Comparison of ENCODE assay signal across 8 mouse cellular contexts in the genomic region with DNA sequence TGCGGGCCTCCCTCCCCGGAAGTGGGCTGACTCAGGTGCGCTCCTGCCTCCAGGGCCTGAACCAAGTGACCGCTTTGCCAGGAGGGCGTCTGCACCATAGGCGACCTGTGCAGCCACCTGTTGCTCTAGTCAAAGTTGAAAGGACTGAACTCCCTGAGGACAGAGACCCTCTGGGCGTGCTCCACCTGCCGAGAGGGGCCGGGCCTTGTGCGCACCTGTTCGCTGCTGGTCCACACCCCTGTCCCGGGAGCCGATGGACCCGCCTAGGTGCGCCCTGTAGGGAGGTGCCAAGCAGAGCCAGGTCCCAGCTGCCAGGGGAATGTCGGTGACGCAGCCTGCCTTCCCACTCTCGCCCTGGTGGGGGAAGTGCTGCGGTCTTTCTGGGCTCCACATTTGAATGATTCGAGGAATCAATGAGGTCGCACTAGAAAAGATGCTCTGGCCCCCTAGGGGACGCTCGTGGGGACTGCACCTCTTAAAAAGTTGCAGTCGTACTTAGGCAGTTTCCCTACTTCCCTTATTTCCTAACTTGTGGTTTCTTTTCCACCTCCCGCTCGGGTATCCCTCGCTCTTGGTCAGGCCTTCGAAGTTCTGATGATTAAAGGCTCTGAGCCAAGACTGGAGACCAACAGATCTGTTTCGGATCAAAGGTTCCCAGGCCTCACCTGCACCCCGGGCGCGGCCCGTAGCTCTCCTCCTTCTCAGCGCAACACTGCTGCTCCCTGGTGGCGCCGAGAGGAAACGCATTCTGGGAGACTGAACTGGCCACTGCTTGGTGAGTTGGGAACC. TPM values are rescaled to one million over a fixed set of nuclear protein-coding genes. Genes with fewer than 3 reads are reported as not detected.
DNase-seq lines count a peak whose midpoint lies in the region; ATAC-seq and TF ChIP-seq lines count a peak whose summit lies in the region.

A gene (plus strand): TSS at position 290 of the 789 bp plus-strand sequence.

- H3K27ac ChIP-seq in ES-E14 (ENCODE audit: insufficient read depth, low read depth, low read length, poor library complexity, severe bottlenecking), result peak within 1 kb of the TSS; percentile 81
- no peak within 1 kb of the TSS for H3K27ac ChIP-seq in forebrain, embryonic 13.5 days
- H3K27ac ChIP-seq in lung, embryonic 16.5 days (ENCODE audit: low read length), result peak within 1 kb of the TSS; percentile 96

- intact Hi-C loops in heart, postnatal 10 days (cut with DNase I), result loop anchor here (1.0 kb wide), 1 partner anchor 100 kb away; no protein-coding TSS in a partner anchor

- peaks cover 13% of the 10 kb centered on the region; the same call in 1 of the 2 replicates for H3K36me3 ChIP-seq in ES-E14 (ENCODE audit: control insufficient read depth, insufficient read depth, low read length, poor library complexity, severe bottlenecking)
- H3K36me3 ChIP-seq in forebrain, embryonic 13.5 days (ENCODE audit: poor library complexity, severe bottlenecking), result peaks cover 5% of the 10 kb centered on the region; the same call in 1 of the 2 replicates
- 0 out of 2 replicates have a peak, but pooled peaks cover 3% of the 10 kb centered on the region for H3K36me3 ChIP-seq in lung, embryonic 16.5 days (ENCODE audit: control insufficient read depth, insufficient read depth, low read length)

- H3K4me2 ChIP-seq in forebrain, embryonic 13.5 days, result peak within 1 kb of the TSS; percentile 75
- peak within 1 kb of the TSS; percentile 65 for H3K4me2 ChIP-seq in lung, embryonic 16.5 days (ENCODE audit: low read depth, low read length)

- H3K9ac ChIP-seq in ES-E14 (ENCODE audit: insufficient read depth, low read depth, low read length, poor library complexity, severe bottlenecking), result peak within 1 kb of the TSS; percentile 84
- H3K9ac ChIP-seq in forebrain, embryonic 13.5 days, result peak within 1 kb of the TSS; percentile 68
- H3K9ac ChIP-seq in lung, embryonic 16.5 days (ENCODE audit: low read length), result peak within 1 kb of the TSS; percentile 74

- peak within 1 kb of the TSS; percentile 75 to 79 for H3K4me3 ChIP-seq in ES-E14 (ENCODE audit: insufficient read depth in 1 of 2, low read depth in 1 of 2, low read length in 2 of 2, poor library complexity in 1 of 2, severe bottlenecking in 1 of 2)
- H3K4me3 ChIP-seq in forebrain, embryonic 13.5 days, result peak within 1 kb of the TSS; percentile 43
- H3K4me3 ChIP-seq in lung, embryonic 16.5 days (ENCODE audit: low read length), result peak within 1 kb of the TSS; percentile 62

- H3K9me3 ChIP-seq in ES-E14 (ENCODE audit: control insufficient read depth, insufficient read depth, low read depth, low read length), result no peaks in the 10 kb centered on the region
- no peaks in the 10 kb centered on the region for H3K9me3 ChIP-seq in forebrain, embryonic 13.5 days (replicated peaks)
- H3K9me3 ChIP-seq in lung, embryonic 16.5 days (ENCODE audit: control insufficient read depth, low read length), result no peaks in the 10 kb centered on the region

- peak; percentile 91 for DNase-seq in ES-E14 (ENCODE audit: low read depth, low spot score)
- peak; percentile 91 to 94 for DNase-seq in heart, postnatal 10 days
- peak; percentile 93 to 95 for DNase-seq in kidney, postnatal 4 days
- peak; percentile 80 for DNase-seq in ovary, adult 18-20 months (ENCODE audit: low spot score)
- DNase-seq in thymus, postnatal 10 days (ENCODE audit: low spot score in 2 of 2), result peak; percentile 80 to 90

- peaks cover 14% of the 10 kb centered on the region for H3K27me3 ChIP-seq in forebrain, embryonic 13.5 days
- H3K27me3 ChIP-seq in lung, embryonic 16.5 days (ENCODE audit: control insufficient read depth, insufficient read depth, low read depth, low read length), result peaks cover 15% of the 10 kb centered on the region

- in situ Hi-C loops in ES-E14 (cut with MboI; ENCODE audit: low sequenced_read_pairs in 2 of 2, unreplicated experiment in 2 of 2), result loop anchor here in 1 of 2 experiments (10.0 kb wide), 1 partner anchor 159 kb away; no protein-coding TSS in a partner anchor

- peak; percentile 64 for ATAC-seq in cerebellum, adult (ENCODE audit: insufficient number of reproducible peaks, low FRiP score, low TSS enrichment)
- peak; percentile 88 for ATAC-seq in forebrain, embryonic 13.5 days
- peak; percentile 93 for ATAC-seq in lung, embryonic 16.5 days (ENCODE audit: low read depth)

- peaks cover 0 to 5% of the 10 kb centered on the region in 2 experiments; a peak in 1 of 4 replicates for H3K4me1 ChIP-seq in ES-E14 (ENCODE audit: control insufficient read depth in 2 of 2, insufficient read depth in 2 of 2, low read length in 2 of 2, poor library complexity in 1 of 2)
- H3K4me1 ChIP-seq in forebrain, embryonic 13.5 days, result peaks cover 11% of the 10 kb centered on the region
- H3K4me1 ChIP-seq in lung, embryonic 16.5 days (replicated peaks; ENCODE audit: control insufficient read depth, insufficient read depth, low read length), result peaks cover 6% of the 10 kb centered on the region

- under 1% methylated on average over 36 of the region's 37 CpGs for WGBS in forebrain, embryonic 13.5 days
- under 1% methylated on average over 37 of the region's 37 CpGs for WGBS in lung, embryonic 16.5 days

TF ChIP-seq in ES-E14, 5 proteins besides CTCF, POLR2A, EP300 and RAD21:
- TF ChIP-seq HCFC1 (IDR thresholded peaks at IDR 0.05; ENCODE audit: borderline replicate concordance, insufficient read depth, low read length) (peak; percentile 54; the same call in 1 of the 2 replicates), MAFK (IDR thresholded peaks at IDR 0.05; ENCODE audit: insufficient read depth, low read depth, low read length) (no peak), ZC3H11A (IDR thresholded peaks at IDR 0.05; ENCODE audit: borderline replicate concordance, low read depth, low read length) (peak; percentile 28; the same call in 1 of the 2 replicates), CHD2 (IDR thresholded peaks at IDR 0.05; ENCODE audit: low read depth, low read length) (no peak), ZNF384 (IDR thresholded peaks at IDR 0.05; ENCODE audit: low read depth, low read length) (no peak)

RNA-seq across cellular contexts. Expression of the gene that starts here (rescaled TPM):
- total RNA-seq in ES-E14 (2012; rRNA removed), result 0.67 and 1.6 TPM in 2 replicates
- polyA plus RNA-seq in forebrain, embryonic 13.5 days (2015; fragmentation: Nextera tagmentation; extraction: Ambion mirVana), result 0.58 and 0.74 TPM in 2 replicates
- under 1 TPM; 0.25 to 0.36 TPM for total RNA-seq in heart, postnatal 10 days (2021)
- 6.5 and 7.5 TPM in 2 replicates for polyA plus RNA-seq in lung, embryonic 16.5 days (2015; fragmentation: Nextera tagmentation; extraction: Ambion mirVana)

Comparison
In these comparisons a context has a peak if more than half of its experiments do, and no peak if none do; other contexts are left out.
1. Peak in ATAC-seq, H3K4me3 ChIP-seq, H3K9ac ChIP-seq and H3K4me2 ChIP-seq in forebrain, embryonic 13.5 days; RNA of the gene not detected or under 1 TPM.
2. Peak in DNase-seq in heart, postnatal 10 days; RNA of the gene not detected or under 1 TPM.